Mouse (Mus musculus) testis, adult 2 months (tissue): ENCODE results near the gene Relt. TPM values are rescaled to one million over a fixed set of nuclear protein-coding genes. Genes with fewer than 3 reads are reported as not detected.
A peak's percentile ranks its signal among the peaks of the same experiment; 100 is the strongest.

Source experiments
- H3K27ac ChIP-seq: fragments of 200-500 bp; 2 replicates; pipeline ENCODE4 v1.5.1; 2012; ENCODE audit warnings: low read depth, low read length; ENCODE audit not compliant: control insufficient read depth, insufficient read depth
- H3K27me3 ChIP-seq: fragments of 200-500 bp; 2 replicates; pipeline ENCODE4 v1.6.1; 2012; ENCODE audit warnings: mild to moderate bottlenecking, low read length, moderate library complexity; ENCODE audit not compliant: control insufficient read depth, insufficient read depth
- H3K36me3 ChIP-seq: fragments of 200-500 bp; 2 replicates; pipeline ENCODE4 v1.6.1; 2012; ENCODE audit warnings: mild to moderate bottlenecking, low read length; ENCODE audit not compliant: control insufficient read depth, insufficient read depth
- H3K4me1 ChIP-seq: fragments of 200-500 bp; 2 replicates; pipeline ENCODE4 v1.6.1; 2012; ENCODE audit warnings: low read length; ENCODE audit not compliant: control insufficient read depth, insufficient read depth
- H3K4me3 ChIP-seq: fragments of 200-500 bp; 2 replicates; pipeline ENCODE4 v1.5.1; 2012; ENCODE audit warnings: low read depth, mild to moderate bottlenecking, low read length, moderate library complexity, mixed read lengths; ENCODE audit not compliant: control insufficient read depth
- CTCF ChIP-seq: fragments of 200-500 bp; IDR thresholded peaks from 2 replicates; pipeline ENCODE4 v1.5.1; 2012; ENCODE audit warnings: low read depth, mild to moderate bottlenecking, inconsistent platforms, low read length, moderate library complexity; ENCODE audit not compliant: control insufficient read depth, insufficient read depth, insufficient replicate concordance
- POLR2A ChIP-seq: fragments of 200-500 bp; IDR thresholded peaks from 2 replicates; pipeline ENCODE4 v1.6.1; 2012; ENCODE audit warnings: low read depth, mild to moderate bottlenecking, inconsistent platforms, low read length, moderate library complexity; ENCODE audit not compliant: control insufficient read depth
- polyA plus RNA-seq: library from polyadenylated mRNA; depleted of rRNA; stranded (reverse); fragments of >200 nt; gene quantifications from 2 replicates; pipeline ENCODE4 v1.2.3, GENCODE M21; 2012

Relt gene
- polyA plus RNA-seq, 1 experiment = 3.1 TPM

DNA sequence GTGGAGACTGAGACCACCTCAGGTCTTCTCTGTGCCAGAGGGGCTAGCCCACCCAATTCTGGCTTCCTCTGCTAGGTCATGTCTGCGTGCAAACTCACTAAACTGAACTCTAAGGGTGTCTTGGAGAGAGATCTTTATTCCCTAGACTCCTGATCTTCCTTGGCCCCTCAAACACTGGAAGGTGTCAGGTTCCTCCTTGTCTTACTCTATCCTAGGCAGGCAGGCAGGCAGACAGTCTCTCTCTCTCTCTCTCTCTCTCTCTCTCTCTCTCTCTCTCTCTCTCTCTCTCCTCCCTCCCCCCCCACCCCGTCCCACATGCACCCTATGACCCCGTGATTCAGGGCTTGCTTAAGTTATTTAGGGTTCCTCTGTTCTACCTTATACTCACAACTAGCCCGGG is 893 bp downstream of the Relt start:
- H3K4me1 ChIP-seq = peaks cover 7% of the 10 kb centered on the region
- H3K27ac ChIP-seq = no peak overlapping the region
- TF ChIP-seq POLR2A (no peak), CTCF (no peak)
- no peaks in the 10 kb centered on the region for H3K36me3 ChIP-seq
- no peaks in the 10 kb centered on the region for H3K27me3 ChIP-seq
- H3K4me3 ChIP-seq = peak overlapping the region; percentile 92

DNA sequence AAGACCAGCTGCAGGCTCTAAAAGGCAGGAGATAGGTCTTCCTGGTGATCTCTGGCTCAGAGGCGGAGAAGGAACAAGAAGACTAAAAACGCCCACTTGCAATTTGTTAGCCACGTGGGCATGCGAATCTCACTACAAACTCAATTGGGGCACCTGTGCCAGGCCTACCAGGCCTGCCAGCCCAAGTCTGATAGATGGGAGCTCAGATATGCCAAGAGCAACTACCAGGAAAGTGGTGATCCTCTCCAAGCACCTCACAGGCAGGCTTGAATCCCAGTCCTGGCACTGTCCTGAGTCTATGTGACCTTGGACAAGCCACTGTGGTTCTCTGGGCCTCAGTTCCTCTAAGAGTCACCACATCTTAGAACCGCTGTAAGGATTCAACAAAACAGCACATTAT is 2.0 kb downstream of the Relt start:
- Histone ChIP-seq H3K4me3 (no peak overlapping the region), H3K27me3 (no peaks in the 10 kb centered on the region), H3K27ac (no peak overlapping the region), H3K36me3 (no peaks in the 10 kb centered on the region), H3K4me1 (peaks cover 7% of the 10 kb centered on the region)
- TF ChIP-seq POLR2A (no peak), CTCF (no peak)

DNA sequence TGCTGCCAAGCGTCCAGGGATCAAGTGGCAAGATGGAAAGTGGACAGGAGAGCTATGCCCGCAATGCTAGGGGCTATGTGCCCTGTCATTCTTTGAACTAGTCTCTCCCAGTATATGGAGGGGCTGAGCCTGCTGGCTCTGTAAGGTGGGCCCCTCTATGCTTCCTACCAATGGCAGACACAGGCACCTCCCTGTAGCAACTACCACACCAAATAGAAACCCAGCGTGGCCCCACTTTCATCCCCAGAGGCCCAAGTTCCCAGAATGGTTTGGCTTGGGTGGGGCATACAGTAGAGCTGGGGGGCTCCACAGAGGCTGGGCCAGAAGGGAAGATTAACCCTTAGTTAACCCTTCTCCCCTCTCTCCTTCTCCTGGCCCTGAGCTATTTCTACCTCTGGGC is 2.8 kb downstream of the Relt start:
- H3K4me1 ChIP-seq = peaks cover 7% of the 10 kb centered on the region
- H3K27ac ChIP-seq = no peak overlapping the region
- no peak overlapping the region for H3K4me3 ChIP-seq
- no peaks in the 10 kb centered on the region for H3K36me3 ChIP-seq
- TF ChIP-seq POLR2A (no peak), CTCF (no peak)
- no peaks in the 10 kb centered on the region for H3K27me3 ChIP-seq

DNA sequence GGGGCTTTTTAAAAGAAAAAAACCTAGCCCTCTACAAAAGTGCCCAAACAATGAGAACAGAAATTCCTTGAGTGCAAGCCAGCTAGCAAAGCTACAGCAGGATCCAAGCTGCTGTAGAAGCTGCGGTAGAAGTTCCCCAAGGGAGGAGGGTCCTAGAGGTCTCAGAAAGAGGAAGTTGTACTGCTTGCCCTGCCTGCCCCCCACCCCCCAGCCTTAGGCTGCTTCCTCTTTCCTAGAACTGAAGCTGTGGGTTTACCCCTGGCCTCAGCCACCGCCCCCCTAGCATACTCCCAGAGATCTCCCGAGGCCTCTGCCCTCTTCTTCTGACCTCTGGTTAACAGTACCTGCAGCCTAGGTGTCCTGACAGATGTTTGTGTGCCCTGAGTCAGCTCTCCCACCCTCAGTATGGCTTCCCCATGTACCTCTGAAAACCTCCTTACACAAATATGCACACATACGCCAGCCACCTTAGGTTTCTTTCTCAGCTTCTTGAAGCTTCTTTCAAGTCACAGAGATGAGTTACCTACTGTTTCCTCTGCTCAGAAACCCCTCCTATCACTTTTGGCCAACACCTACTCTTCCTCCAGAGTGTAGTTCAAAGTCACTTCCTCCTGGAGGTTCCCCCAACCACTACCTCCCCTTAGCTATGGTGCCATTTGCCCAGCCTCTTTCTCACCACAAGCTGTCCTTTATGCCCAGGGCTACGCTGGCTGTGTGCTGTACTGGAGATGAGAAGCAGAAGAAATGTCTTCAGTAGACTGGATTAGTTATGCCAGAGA is 7.3 kb downstream of the Relt start:
- no peak overlapping the region for H3K27ac ChIP-seq
- H3K4me1 ChIP-seq = no peaks in the 10 kb centered on the region
- H3K27me3 ChIP-seq = no peaks in the 10 kb centered on the region
- no peak overlapping the region for H3K4me3 ChIP-seq
- TF ChIP-seq POLR2A (no peak), CTCF (no peak)
- H3K36me3 ChIP-seq = no peaks in the 10 kb centered on the region

DNA sequence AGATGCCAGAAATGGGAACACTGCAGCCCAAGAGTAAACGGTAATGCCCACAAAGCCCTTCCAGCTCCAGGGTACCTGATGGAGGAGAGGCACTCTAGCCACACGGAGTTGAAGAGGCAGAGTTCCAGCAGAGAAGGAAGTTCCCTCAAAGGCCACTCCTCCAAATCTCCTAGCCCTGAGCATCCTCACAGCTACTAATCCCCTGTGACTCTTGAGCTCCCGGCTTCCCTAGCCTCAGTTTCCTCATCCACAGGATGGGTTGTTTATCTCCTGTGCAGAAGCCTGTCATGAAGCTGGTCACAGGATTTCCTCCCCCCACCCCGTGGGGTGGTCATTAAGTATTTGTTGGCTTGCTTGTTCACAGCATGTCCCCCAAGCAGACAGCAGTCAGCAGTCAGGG is 7.9 kb downstream of the Relt start:
- TF ChIP-seq CTCF (no peak), POLR2A (no peak)
- Histone ChIP-seq H3K4me3 (no peak overlapping the region), H3K27ac (no peak overlapping the region), H3K27me3 (no peaks in the 10 kb centered on the region), H3K36me3 (no peaks in the 10 kb centered on the region), H3K4me1 (no peaks in the 10 kb centered on the region)

DNA sequence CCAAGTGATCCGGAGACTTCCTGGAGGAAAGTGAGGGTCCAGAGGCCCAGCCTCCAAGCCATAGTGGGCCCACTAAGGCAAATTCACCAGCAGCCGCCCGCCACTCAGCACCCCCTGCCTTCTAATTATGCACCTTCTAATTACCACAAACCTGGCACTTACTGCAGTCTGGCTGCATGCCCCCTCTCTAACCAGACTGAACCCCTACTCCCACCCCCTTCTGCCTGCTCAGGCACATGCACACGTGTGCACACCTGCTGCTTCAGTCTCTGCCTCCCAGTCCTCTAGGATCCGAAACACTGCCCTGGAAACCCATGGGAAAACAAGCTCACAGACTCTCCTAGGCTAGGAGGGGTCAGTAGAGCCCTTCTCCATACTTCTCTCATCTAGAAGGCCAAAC is 8.4 kb downstream of the Relt start:
- no peaks in the 10 kb centered on the region for H3K27me3 ChIP-seq
- no peaks in the 10 kb centered on the region for H3K4me1 ChIP-seq
- H3K27ac ChIP-seq = no peak overlapping the region
- no peaks in the 10 kb centered on the region for H3K36me3 ChIP-seq
- TF ChIP-seq POLR2A (no peak), CTCF (no peak)
- no peak overlapping the region for H3K4me3 ChIP-seq

DNA sequence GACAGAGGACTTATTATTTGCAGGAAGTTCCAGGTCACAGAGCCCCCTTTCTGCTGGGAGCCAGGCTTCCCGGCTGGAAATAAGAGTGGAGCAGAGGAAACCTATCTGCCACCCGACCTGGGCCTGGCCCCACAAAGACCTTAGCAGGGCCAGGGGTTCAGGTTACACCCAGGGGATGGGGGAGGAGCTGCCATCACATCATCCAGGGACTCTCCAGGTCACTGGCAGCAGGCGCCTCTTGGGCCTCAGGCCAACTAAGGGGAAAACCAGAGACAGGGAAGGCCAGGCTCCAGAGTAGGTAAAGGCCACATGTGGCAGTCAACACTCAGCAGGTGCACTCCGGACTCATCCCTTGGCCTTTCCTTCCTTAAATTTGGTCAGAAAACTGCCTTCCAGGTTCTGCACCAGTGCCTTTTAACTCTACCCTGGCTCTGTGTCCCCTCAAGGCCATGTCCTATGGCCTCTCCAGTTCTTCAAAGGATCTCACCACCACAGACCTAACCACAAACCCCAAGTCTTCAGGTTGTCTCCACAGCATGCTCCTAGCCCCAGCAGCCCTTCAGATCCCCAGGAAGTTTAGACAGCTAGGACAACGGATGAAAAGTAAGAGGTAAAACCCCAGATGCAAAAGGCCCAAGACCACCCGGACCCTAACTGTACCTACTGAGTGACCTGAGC is 9.0 kb downstream of the Relt start:
- no peaks in the 10 kb centered on the region for H3K4me1 ChIP-seq
- no peaks in the 10 kb centered on the region for H3K27me3 ChIP-seq
- no peak overlapping the region for H3K27ac ChIP-seq
- H3K36me3 ChIP-seq = no peaks in the 10 kb centered on the region
- TF ChIP-seq POLR2A (no peak), CTCF (no peak)
- no peak overlapping the region for H3K4me3 ChIP-seq
